Mouse (Mus musculus) myocyte (in vitro differentiated cells): Measurements from ENCODE around the gene Acbd3. TPM values are rescaled to one million over a fixed set of nuclear protein-coding genes. Genes with fewer than 3 reads are reported as not detected.

Source experiments
- H3K27me3 ChIP-seq: one replicate; pipeline ENCODE4 v1.6.1; 2011; ENCODE audit not compliant: control insufficient read depth, insufficient read depth, insufficient read length
- H3K36me3 ChIP-seq: one replicate; pipeline ENCODE4 v1.6.1; 2011; ENCODE audit not compliant: control insufficient read depth, insufficient read depth
- H3K4me2 ChIP-seq: one replicate; pipeline ENCODE4 v1.6.1; 2011; ENCODE audit warnings: low read depth, control low read depth
- H3K4me3 ChIP-seq: one replicate; pipeline ENCODE4 v1.5.1; 2011; ENCODE audit warnings: mild to moderate bottlenecking, control low read depth, moderate library complexity
- H3K79me2 ChIP-seq: one replicate; pipeline ENCODE4 v1.6.1; 2011; ENCODE audit not compliant: control insufficient read depth, insufficient read depth
- H3ac ChIP-seq: one replicate; pipeline ENCODE4 v1.6.1; 2011; ENCODE audit not compliant: control insufficient read depth, insufficient read length
- CEBPB ChIP-seq: IDR thresholded peaks from 2 replicates; pipeline ENCODE4 v1.6.1; 2011; ENCODE audit warnings: mild to moderate bottlenecking, moderate library complexity; ENCODE audit not compliant: poor library complexity, insufficient read depth, severe bottlenecking
- E2F4 ChIP-seq: IDR thresholded peaks from one replicate; pipeline ENCODE4 v1.6.1; 2011; ENCODE audit warnings: mild to moderate bottlenecking, control low read depth, moderate library complexity; ENCODE audit not compliant: insufficient read depth
- MAX ChIP-seq: IDR thresholded peaks from one replicate; pipeline ENCODE4 v1.6.1; 2011; ENCODE audit warnings: low read depth, mild to moderate bottlenecking, control low read depth
- MYOD1 ChIP-seq, 3 experiments: IDR thresholded peaks; one replicate each; pipeline ENCODE4 v1.6.1; 2011; ENCODE audit warnings: control low read depth in 2 of 3, low read depth in 2 of 3, mild to moderate bottlenecking in 2 of 3, moderate library complexity in 1 of 3; ENCODE audit not compliant: insufficient read length in 2 of 3, control insufficient read depth in 1 of 3
- MYOG ChIP-seq, 3 experiments: IDR thresholded peaks; one replicate each; pipeline ENCODE4 v1.6.1; 2011; ENCODE audit warnings: control low read depth in 2 of 3, low read depth in 2 of 3, mild to moderate bottlenecking in 2 of 3; ENCODE audit not compliant: insufficient read length in 2 of 3, control insufficient read depth in 1 of 3, insufficient read depth in 1 of 3
- POLR2A ChIP-seq: IDR thresholded peaks from one replicate; pipeline ENCODE4 v1.6.1; 2011; ENCODE audit warnings: low read depth, mild to moderate bottlenecking, control low read depth, moderate library complexity; ENCODE audit not compliant: insufficient read length
- POLR2AphosphoS2 ChIP-seq: IDR thresholded peaks from one replicate; pipeline ENCODE4 v1.6.1; 2011; ENCODE audit warnings: low read depth, control low read depth; ENCODE audit not compliant: insufficient read length
- REST ChIP-seq: IDR thresholded peaks from one replicate; pipeline ENCODE4 v1.6.1; 2011; ENCODE audit warnings: mild to moderate bottlenecking, control low read depth, moderate library complexity; ENCODE audit not compliant: insufficient read depth, insufficient read length
- SRF ChIP-seq: IDR thresholded peaks from one replicate; pipeline ENCODE4 v1.6.1; 2011; ENCODE audit warnings: low read depth; ENCODE audit not compliant: control insufficient read depth, insufficient read length
- TCF12 ChIP-seq: IDR thresholded peaks from one replicate; pipeline ENCODE4 v1.6.1; 2011; ENCODE audit warnings: mild to moderate bottlenecking, control low read depth; ENCODE audit not compliant: poor library complexity, insufficient read depth, severe bottlenecking
- TCF3 ChIP-seq: IDR thresholded peaks from one replicate; pipeline ENCODE4 v1.6.1; 2011; ENCODE audit warnings: low read depth, control low read depth; ENCODE audit not compliant: insufficient read length
- USF1 ChIP-seq: IDR thresholded peaks from one replicate; pipeline ENCODE4 v1.6.1; 2011; ENCODE audit warnings: low read depth, mild to moderate bottlenecking, control low read depth, moderate library complexity
- polyA plus RNA-seq: library from polyadenylated mRNA; unstranded; fragments of >200 nt; fragmentation: generic; extraction: Trizol; gene quantifications from one replicate; pipeline ENCODE4 v1.2.1, GENCODE M21; 2012; ENCODE audit warnings: missing spikeins

Gene Acbd3
- polyA plus RNA-seq, 1 experiment = 13.6 TPM

DNA sequence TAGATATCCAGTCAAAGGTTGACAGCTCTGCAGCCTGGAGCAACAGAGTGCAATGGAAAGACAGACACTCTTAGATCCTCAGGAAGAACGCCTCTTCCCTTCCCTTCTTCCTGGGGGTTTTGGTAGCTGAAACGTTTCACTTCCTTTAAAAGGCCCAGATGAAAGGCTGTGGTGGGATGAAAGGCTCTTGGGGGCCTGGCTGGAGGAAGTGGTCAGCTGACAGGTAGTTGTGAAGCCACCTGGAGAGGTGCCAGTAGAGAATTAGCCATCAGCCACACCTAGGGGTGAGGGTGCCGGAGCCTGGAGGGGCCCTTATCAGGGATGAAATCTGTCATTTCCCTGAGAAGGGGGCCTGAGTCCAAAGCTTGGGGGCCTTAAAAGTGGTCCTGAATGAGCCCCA is 18.5 kb upstream of the Acbd3 start:
- TF ChIP-seq SRF = no peak
- no peak for TF ChIP-seq MAX
- no peak for TF ChIP-seq E2F4
- no peak for TF ChIP-seq MYOG (IDR thresholded peaks at IDR 0.05; ENCODE audit: control insufficient read depth in 1 of 3, insufficient read depth in 1 of 3, insufficient read length in 2 of 3, low read depth in 2 of 3)
- TF ChIP-seq TCF3 = no peak
- no peak for TF ChIP-seq POLR2AphosphoS2
- no peak for TF ChIP-seq REST
- Histone ChIP-seq H3K36me3 (no peaks in the 10 kb centered on the region), H3K4me2 (no peak overlapping the region), H3K4me3 (no peak overlapping the region), H3ac (no peak overlapping the region), H3K27me3 (peaks cover 7% of the 10 kb centered on the region), H3K79me2 (no peaks in the 10 kb centered on the region)

- Histone ChIP-seq H3K4me2 (no peak overlapping the region), H3K27me3 (peaks cover 11% of the 10 kb centered on the region), H3K79me2 (no peaks in the 10 kb centered on the region), H3K4me3 (no peak overlapping the region), H3ac (no peak overlapping the region), H3K36me3 (no peaks in the 10 kb centered on the region)
- no peak for TF ChIP-seq CEBPB
- no peak for TF ChIP-seq TCF12
- no peak for TF ChIP-seq MAX
- no peak for TF ChIP-seq POLR2AphosphoS2
- no peak for TF ChIP-seq TCF3
These were observed 18.0 kb upstream of the Acbd3 start for GRCm38 (mm10) chr1:180707813-180708212.

DNA sequence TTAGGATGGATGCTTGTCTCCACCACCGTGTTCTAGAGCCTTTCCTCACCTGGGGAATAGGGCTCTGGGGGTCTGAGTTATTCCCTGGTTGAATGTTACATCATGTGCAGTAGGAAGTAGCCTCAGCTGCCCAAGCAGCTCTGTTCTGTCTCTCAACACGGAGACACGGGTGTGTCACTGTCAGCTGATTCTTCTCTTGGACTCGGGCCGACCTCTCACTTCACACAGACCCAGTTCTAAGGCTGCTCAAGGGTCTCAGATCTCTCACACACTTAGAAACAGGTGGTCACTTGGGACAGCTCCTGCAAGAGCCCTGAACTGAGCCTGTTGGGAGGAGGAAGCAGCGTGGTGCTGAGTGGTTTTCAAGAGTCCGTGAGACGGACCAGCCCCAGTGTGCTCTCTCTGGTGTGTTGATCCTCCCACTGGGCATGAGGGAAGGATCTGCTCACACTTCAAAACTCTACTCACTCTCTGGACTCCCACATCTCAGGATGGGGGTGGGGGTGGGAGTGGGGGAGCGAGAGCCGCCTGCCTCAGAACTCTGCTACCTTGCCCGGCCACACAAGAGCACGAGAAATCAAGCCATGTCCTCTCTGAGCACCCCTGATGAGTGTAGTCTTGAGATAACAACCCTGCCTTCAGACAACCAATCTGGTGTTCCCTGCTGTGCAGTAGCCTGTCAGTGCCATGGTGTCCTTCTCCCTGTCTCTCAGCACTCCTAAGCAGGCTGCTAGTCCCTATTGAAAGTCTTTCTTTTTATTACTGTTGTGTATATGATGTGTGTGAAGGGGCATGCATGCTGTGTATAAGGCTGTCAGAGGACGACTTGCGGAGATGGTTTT is 16.7 kb upstream of the Acbd3 start:
- TF ChIP-seq CEBPB = no peak
- TF ChIP-seq REST = no peak
- TF ChIP-seq MAX = no peak
- no peak for TF ChIP-seq MYOG (IDR thresholded peaks at IDR 0.05; ENCODE audit: control insufficient read depth in 1 of 3, insufficient read depth in 1 of 3, insufficient read length in 2 of 3, low read depth in 2 of 3)
- TF ChIP-seq POLR2AphosphoS2 = no peak
- TF ChIP-seq MYOD1 (IDR thresholded peaks at IDR 0.05; ENCODE audit: control insufficient read depth in 1 of 3, insufficient read length in 2 of 3, low read depth in 2 of 3) = no peak
- TF ChIP-seq E2F4 = no peak
- TF ChIP-seq POLR2A = no peak
- no peak for TF ChIP-seq SRF
- no peak for TF ChIP-seq TCF3
- TF ChIP-seq USF1 = no peak
- TF ChIP-seq TCF12 = no peak
- H3K4me2 ChIP-seq = no peak overlapping the region
- no peaks in the 10 kb centered on the region for H3K79me2 ChIP-seq

DNA sequence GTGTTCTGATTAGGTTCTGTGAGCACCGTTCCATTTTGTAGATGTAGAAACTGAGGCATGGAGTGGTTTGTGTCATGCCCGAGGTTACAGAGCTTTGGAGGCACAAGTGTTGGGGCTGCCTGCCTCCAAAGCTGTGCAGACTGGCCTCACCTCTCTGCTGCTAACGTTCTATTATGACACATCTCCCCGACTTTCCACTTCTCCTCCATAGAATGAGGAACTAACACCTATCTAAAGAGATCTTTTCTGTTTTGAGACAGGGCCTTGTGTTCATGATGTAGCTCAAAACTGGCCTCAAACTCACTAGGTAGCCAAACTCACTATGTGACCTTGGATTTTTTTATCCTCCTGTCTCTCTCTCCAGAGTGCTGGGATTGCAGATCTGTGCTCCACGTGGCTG is 7.1 kb upstream of the Acbd3 start:
- H3K79me2 ChIP-seq = no peaks in the 10 kb centered on the region

More for the DNA sequence above, 16.7 kb upstream of the Acbd3 start:
- Histone ChIP-seq H3K36me3 (no peaks in the 10 kb centered on the region), H3K4me3 (no peak overlapping the region), H3ac (no peak overlapping the region), H3K27me3 (peaks cover 13% of the 10 kb centered on the region)

GRCm38 (mm10) chr1:180719483-180719882 is 6.4 kb upstream of the Acbd3 start:
- Histone ChIP-seq H3K4me3 (no peak overlapping the region), H3K4me2 (no peak overlapping the region), H3ac (no peak overlapping the region), H3K79me2 (no peaks in the 10 kb centered on the region), H3K36me3 (no peaks in the 10 kb centered on the region), H3K27me3 (peaks cover 6% of the 10 kb centered on the region)
- TF ChIP-seq MYOD1 (IDR thresholded peaks at IDR 0.05; ENCODE audit: control insufficient read depth in 1 of 3, insufficient read length in 2 of 3, low read depth in 2 of 3) = no peak
- TF ChIP-seq POLR2A = no peak
- TF ChIP-seq POLR2AphosphoS2 = no peak

More for the DNA sequence above, 7.1 kb upstream of the Acbd3 start:
- Histone ChIP-seq H3K36me3 (no peaks in the 10 kb centered on the region), H3ac (no peak overlapping the region), H3K4me3 (no peak overlapping the region), H3K4me2 (no peak overlapping the region), H3K27me3 (peaks cover 6% of the 10 kb centered on the region)
- TF ChIP-seq MYOG (IDR thresholded peaks at IDR 0.05; ENCODE audit: control insufficient read depth in 1 of 3, insufficient read depth in 1 of 3, insufficient read length in 2 of 3, low read depth in 2 of 3) (no peak), CEBPB (no peak), MAX (no peak), POLR2AphosphoS2 (no peak), SRF (no peak), E2F4 (no peak)
